Mouse (Mus musculus) erythroid progenitor cell, adult 5-6 weeks (primary cell): ENCODE results near the gene Aasdh. TPM values are rescaled to one million over a fixed set of nuclear protein-coding genes. Genes with fewer than 3 reads are reported as not detected.

Experiments used
- ATAC-seq: replicated peaks from 2 replicates; pipeline ENCODE4 v1.8.0; 2016; ENCODE audit warnings: moderate number of reproducible peaks, mild to moderate bottlenecking, moderate TSS enrichment, inconsistent platforms; ENCODE audit not compliant: poor library complexity, low FRiP score, severe bottlenecking
- total RNA-seq, 2 experiments: library from RNA; stranded (forward) in 1 of 2; stranded (reverse) in 1 of 2; fragments of 150-400 nt in 1 of 2; fragments of 186-747, 209-891 nt in 1 of 2; gene quantifications; 2 replicates each; pipeline versions ENCODE4 v1.2.3 to v1.2.4; 2015 to 2017; ENCODE audit warnings: low replicate concordance in 2 of 2

The Aasdh gene
- 2.5 and 24.9 TPM in 2 replicates for total RNA-seq (2015; ENCODE audit: low replicate concordance)
- 6.3 and 12.6 TPM in 2 replicates for total RNA-seq (2017; ENCODE audit: low replicate concordance)

GRCm38 (mm10) chr5:76905405-76906154 lies at the start of gene Aasdh:
Gene Aasdh, minus strand, starts transcription at chr5:76905514.
- peak; percentile 98 for ATAC-seq

DNA sequence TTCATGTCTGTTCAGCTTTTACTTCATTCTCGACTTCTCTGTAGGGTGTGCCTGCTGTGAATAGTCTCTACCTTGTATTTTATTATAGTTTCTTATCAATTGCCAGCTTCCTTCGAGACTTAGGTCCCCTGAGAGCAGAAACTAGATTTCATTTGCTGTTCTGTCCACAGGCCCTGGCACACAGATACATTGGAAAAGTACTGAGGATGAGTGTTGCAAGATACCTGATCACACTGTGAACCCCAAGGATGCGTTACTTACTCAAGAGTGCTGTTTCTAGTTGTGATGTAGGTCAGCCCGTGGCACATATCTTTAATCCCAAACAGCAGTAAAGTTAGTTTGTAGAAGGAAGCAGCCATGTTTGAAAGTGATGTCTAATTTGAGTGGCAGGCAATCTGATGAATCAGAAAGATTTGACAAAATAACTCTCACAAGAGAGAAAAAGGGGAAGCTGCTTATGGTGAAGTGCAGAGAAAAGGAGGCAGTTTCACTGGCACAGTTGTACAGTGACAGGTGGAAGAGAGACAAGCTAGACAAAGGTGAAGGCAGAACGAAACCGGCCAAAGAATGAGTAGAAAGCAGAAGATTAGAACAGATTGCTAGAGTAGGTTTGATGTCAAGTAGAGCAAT lies 49.1 kb upstream of the Aasdh start:
- no peak for ATAC-seq

- ATAC-seq: no peak
Measured at GRCm38 (mm10) chr5:76953794-76954193, 48.5 kb upstream of the Aasdh start.

DNA sequence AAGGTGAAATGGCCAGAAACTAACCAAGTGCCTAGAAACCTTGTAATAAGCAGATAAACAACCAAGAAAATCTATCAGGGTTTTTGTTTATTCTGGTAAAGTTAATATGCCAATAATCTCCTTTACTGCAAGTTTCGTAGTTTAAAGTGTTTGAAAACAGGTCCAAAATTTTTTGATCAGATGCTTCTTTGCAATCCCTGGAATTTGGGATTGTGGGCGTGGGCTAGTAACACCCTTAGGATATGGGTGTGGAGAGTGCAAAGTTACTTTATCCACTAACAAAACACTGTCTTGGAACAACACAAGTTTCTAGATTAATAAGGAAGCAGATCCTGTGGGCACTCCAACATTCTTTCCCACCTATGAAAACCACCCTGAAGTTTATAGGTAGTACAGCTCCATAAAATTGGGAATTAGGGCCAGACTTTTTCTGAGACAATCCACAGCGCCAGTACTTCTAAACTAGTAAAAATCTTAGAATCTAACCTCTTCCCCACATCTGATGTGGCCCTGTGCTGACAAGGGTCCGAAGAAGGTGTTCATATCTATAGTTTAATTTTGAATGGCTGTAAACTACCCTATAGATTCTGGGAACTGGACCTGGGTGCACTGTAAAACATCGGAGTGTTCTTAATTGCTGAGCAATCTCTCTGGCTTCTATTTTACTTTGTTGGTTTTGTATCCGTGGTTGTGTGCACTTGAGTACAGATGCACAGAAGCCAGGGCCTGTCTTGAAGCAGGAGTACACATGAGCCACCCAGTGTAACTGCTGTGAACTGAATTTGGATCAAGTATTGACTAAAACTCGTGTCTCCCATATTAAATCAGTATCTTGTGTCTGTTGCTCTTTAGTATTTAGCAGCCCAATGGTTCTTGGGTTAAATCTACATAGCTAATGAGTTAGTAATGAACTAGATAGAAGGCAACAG lies 47.1 kb upstream of the Aasdh start:
- no peak for ATAC-seq

DNA sequence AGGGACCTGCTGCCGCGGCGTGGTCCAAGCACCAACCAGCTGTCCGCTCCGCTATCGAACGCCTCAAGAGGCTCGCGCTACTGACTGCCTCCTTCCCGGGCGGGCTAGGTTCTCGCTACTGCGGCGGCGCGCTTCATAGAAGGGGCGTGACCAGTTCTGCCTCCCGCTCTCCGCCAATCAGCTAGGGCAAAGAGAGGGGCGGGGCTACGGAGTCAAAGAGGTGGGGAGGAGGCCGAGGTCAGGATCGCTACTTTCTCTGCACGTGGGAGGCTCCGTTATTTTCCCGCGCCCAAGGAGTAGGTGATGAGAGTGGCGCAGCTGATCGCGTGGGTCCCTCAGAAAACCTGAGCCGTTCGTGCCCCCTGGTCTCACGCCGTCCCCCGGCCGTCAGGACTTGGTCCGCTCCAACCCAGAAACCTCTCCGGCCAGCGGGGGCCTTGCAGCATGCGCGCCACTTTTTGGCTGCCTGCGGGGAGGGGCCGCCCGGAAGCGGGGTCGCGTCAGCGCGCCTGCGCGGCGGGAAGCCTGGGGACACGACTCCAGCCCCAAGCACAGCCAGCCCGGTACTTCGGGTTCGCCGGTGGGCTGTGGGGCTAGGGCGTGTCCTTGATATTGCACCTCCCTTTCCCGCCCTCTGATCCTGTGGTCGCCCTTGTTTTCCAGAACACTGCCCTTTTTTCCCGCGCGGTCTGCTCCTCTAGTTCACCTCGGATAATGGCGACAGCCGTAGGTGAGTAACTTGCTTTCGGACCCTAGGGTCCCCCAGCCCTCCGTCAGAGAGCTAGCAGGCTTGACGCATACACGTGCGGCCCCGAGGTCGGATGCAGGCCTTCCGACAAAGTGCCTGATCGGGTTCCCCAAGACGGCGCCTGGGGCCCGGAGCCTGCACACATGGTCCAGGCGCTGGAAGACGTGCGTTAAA lies 46.1 kb upstream of the Aasdh start, which contains the start of the genes Paics and Ppat:
TSS of gene Paics (plus strand) at position 202 of the 922 bp plus-strand sequence.
TSS of gene Ppat (minus strand) at position 473 of the 922 bp plus-strand sequence.
- peak; percentile 91 for ATAC-seq

DNA sequence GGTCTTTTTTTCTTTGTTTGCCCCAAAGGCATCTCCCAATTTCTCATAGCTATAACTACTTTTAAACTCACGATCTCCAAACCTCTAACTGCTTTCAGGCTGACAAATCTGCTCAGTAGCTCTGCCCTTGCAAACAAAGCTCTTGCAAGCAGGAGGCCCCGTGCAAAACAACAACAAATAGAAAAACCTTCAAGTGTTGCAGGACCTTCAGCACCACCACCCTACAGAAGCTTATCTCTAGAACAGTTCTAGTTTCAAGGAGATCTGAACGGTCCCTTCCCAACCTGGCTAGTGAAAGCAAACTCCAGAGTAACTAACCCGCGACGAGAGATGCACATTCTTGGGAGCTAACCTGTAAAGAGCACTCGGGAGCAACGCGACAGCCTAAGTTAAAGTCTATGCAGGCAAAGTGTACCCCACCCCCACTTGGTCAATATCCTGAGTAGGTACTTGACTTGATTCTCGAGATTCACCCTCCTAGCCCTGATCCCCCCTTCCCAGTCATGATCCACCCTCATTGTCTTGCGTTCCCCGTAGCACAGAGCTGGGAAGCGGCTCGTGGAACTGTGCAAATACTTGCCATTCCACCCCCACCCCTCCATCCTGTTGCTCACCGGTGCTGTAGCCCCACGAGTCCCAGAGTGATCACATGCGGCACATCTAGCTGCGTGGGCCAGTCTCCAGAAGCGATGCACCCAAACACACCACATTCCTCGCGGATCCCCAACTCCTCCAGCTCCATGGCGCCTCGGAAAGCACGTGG lies 45.2 kb upstream of the Aasdh start:
- ATAC-seq: peak; percentile 11

- no peak for ATAC-seq
Measured at GRCm38 (mm10) chr5:76947758-76948157, 42.4 kb upstream of the Aasdh start.

DNA sequence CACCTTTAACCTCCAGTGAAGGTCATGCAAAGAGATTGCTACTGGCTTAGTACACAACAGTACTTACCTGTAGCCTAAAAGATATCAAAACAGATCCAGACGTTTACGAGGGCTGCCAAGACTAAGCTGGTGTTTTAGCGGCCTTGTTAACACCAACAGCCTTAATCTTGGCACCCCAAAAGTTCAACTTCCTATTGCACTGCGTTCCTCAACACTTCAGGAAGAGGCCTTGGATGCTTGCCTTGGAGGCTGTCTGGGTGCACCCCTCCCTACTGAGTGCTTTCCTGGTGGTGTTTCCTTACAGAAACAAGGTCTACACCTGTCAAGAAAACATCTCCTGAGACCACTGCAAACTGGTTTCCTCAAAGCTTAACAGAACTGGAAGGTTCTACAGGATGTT lies 41.8 kb upstream of the Aasdh start:
- ATAC-seq: no peak

GRCm38 (mm10) chr5:76945678-76946033 lies 40.3 kb upstream of the Aasdh start:
- no peak for ATAC-seq

- ATAC-seq: no peak
Measured at GRCm38 (mm10) chr5:76944965-76945677, 39.8 kb upstream of the Aasdh start.

DNA sequence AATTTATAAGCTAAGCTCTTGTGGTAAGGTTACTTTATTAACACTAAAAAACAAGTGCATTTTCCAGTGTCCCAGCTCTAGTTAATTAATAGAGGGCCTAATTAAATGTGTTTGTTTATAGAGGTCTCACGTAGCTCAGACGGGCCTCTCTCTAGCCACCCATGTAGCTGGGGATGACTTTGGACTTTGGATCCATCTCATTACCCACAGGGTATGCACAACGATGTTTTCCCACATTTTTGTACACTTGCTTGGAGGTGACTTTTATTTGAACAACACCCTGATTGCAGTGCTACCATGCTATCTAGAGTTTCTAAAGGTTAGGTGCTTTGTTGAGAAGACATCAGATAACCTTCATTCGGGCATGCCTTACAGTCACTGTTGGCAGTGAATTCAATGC lies 37.2 kb upstream of the Aasdh start:
- ATAC-seq: no peak

DNA sequence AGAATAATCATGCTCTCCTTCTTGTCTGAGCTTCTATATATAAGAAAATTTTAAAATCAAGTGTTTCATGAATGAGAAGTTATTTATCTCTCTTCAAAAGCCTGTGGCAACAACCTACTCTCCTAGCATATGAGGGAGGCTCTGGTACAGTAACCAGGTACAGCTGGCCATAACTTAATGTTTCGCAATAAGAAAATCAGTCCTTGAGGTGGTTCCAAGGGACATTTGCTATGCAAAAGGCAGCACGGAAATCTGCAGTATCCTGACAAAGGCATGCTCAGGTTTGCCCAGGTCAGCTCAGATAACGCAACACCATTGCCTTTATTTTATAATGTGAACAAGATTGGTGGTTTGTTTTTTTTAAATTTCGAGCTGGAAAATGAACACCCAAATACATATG lies 36.7 kb upstream of the Aasdh start:
- no peak for ATAC-seq

DNA sequence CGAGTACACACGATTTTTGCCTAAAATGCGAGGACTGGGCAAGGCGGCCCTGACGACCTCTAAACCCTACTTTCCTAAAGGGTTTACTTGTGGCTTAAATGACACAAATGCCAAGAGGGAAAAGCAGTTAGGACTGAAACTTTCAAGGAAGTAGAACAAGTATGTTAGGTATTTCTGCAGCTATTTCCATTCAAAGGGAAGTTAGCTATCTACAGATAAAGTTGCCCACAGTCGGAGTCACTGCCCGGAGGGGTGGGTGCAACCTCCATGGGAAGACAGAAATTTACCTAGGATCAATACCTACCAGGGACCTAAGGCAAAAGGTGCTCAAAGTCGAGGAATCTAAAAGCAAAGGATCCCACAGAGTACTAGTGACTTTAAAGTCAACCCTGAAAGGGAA lies 34.4 kb upstream of the Aasdh start:
- no peak for ATAC-seq

DNA sequence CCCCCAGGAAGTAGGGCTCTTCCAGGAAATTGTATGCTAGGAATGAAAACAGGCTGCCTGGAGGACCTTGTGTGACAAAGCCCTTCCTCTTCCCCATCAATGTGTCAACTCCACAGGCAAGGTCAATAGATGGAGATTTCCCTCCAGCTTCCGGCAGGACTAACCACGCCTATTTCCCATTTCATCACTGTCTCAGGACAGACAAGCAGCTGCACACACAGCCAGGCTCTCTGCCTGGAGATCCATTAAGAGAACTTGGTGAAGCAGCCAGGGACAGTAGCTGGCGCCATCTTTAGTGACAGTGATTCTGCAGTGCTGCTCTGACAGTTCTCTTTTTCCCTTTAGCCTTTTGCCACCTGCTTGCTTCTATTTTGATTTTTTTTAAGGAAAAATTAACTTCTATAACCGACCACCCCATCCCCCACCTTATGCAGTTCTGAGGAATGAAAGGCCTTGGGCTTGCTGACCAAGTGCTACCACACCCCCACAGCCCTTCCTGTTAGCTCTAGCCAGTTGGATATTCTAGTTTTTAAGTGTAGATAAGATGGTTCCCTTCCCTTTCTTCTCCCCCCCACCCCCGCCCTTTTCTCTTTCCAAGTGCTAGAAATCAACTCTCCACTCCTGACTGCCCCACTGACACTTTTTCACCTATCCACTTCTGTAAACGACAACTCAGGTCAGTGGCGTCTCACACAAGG lies 24.0 kb upstream of the Aasdh start:
- ATAC-seq: no peak

GRCm38 (mm10) chr5:76928124-76928832 lies 23.0 kb upstream of the Aasdh start:
- ATAC-seq: no peak

DNA sequence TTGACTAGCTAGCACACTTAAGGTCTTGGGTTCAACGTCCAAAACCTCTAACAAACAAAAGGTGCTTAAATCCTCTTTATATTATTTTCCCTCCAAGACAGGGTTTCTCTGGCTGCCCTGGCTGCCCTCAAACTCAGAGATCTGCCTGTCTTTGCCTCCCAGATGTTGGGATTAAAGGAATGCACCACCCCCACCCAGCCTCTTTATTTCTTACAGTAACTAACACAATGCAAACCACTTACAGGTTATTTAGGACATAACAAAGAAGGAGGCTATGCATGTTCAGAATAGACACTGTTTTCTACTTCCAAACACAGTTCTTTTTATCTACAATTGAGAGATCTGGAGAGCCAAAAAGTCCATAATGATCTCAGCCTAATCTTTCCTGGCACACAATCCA lies 19.0 kb upstream of the Aasdh start:
- no peak for ATAC-seq

DNA sequence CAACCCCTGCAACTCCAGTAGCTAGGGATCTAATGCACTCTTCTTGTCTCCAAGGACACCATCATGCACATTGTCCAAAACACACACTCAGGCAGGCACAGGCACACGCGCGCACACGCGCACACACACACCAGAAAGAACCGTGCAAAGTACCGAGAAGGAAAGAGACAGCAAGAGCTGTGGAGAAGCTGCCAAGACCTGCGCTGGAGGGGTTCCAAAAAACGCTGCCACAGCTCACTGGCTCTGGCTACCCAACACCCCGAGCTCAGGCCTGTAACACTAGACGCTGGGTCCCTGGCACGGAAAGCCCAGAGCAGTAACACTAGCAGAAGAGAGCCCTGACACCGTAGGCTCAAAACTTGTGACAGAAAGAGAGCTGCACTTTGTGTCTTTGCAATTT lies 18.1 kb upstream of the Aasdh start:
- no peak for ATAC-seq
